Mouse (Mus musculus) testis, adult 2 months (tissue): ENCODE data around the gene Tspan7. TPM values are rescaled to one million over a fixed set of nuclear protein-coding genes. Genes with fewer than 3 reads are reported as not detected.
A peak's percentile ranks its signal among the peaks of the same experiment; 100 is the strongest.

Experiments
- H3K27ac ChIP-seq: fragments of 200-500 bp; 2 replicates; pipeline ENCODE4 v1.5.1; 2012; ENCODE audit warnings: low read depth, low read length; ENCODE audit not compliant: control insufficient read depth, insufficient read depth
- H3K27me3 ChIP-seq: fragments of 200-500 bp; 2 replicates; pipeline ENCODE4 v1.6.1; 2012; ENCODE audit warnings: mild to moderate bottlenecking, low read length, moderate library complexity; ENCODE audit not compliant: control insufficient read depth, insufficient read depth
- H3K36me3 ChIP-seq: fragments of 200-500 bp; 2 replicates; pipeline ENCODE4 v1.6.1; 2012; ENCODE audit warnings: mild to moderate bottlenecking, low read length; ENCODE audit not compliant: control insufficient read depth, insufficient read depth
- H3K4me1 ChIP-seq: fragments of 200-500 bp; 2 replicates; pipeline ENCODE4 v1.6.1; 2012; ENCODE audit warnings: low read length; ENCODE audit not compliant: control insufficient read depth, insufficient read depth
- H3K4me3 ChIP-seq: fragments of 200-500 bp; 2 replicates; pipeline ENCODE4 v1.5.1; 2012; ENCODE audit warnings: low read depth, mild to moderate bottlenecking, low read length, moderate library complexity, mixed read lengths; ENCODE audit not compliant: control insufficient read depth
- CTCF ChIP-seq: fragments of 200-500 bp; IDR thresholded peaks from 2 replicates; pipeline ENCODE4 v1.5.1; 2012; ENCODE audit warnings: low read depth, mild to moderate bottlenecking, inconsistent platforms, low read length, moderate library complexity; ENCODE audit not compliant: control insufficient read depth, insufficient read depth, insufficient replicate concordance
- POLR2A ChIP-seq: fragments of 200-500 bp; IDR thresholded peaks from 2 replicates; pipeline ENCODE4 v1.6.1; 2012; ENCODE audit warnings: low read depth, mild to moderate bottlenecking, inconsistent platforms, low read length, moderate library complexity; ENCODE audit not compliant: control insufficient read depth
- polyA plus RNA-seq: library from polyadenylated mRNA; depleted of rRNA; stranded (reverse); fragments of >200 nt; gene quantifications from 2 replicates; pipeline ENCODE4 v1.2.3, GENCODE M21; 2012; rRNA removed

The Tspan7 gene
- polyA plus RNA-seq, result 2.8 and 4.0 TPM in 2 replicates

- Histone ChIP-seq H3K4me1 (peaks cover 4% of the 10 kb centered on the region; the same call in 1 of the 2 replicates), H3K27me3 (no peaks in the 10 kb centered on the region), H3K4me3 (peak within 1 kb of the TSS; percentile 74), H3K27ac (no peak within 1 kb of the TSS), H3K36me3 (no peaks in the 10 kb centered on the region)
- TF ChIP-seq CTCF (no peak), POLR2A (no peak)
Observed at GRCm38 (mm10) chrX:10484872-10485569, at the start of gene Tspan7. Gene Tspan7 (plus strand): TSS chrX:10485158.

GRCm38 (mm10) chrX:10449323-10449980 lies 35.5 kb upstream of the Tspan7 start:
- H3K27me3 ChIP-seq, result no peaks in the 10 kb centered on the region
- H3K27ac ChIP-seq, result no peak overlapping the region
- TF ChIP-seq CTCF (no peak), POLR2A (no peak)
- no peaks in the 10 kb centered on the region for H3K36me3 ChIP-seq
- H3K4me3 ChIP-seq, result no peak overlapping the region
- no peaks in the 10 kb centered on the region for H3K4me1 ChIP-seq

- no peaks in the 10 kb centered on the region for H3K36me3 ChIP-seq
- TF ChIP-seq POLR2A, result no peak
- no peak for TF ChIP-seq CTCF
- H3K4me3 ChIP-seq, result no peak overlapping the region
- no peaks in the 10 kb centered on the region for H3K4me1 ChIP-seq
- no peak overlapping the region for H3K27ac ChIP-seq
- H3K27me3 ChIP-seq, result no peaks in the 10 kb centered on the region
Observed at GRCm38 (mm10) chrX:10450143-10451060, 34.6 kb upstream of the Tspan7 start.

- Histone ChIP-seq H3K36me3 (no peaks in the 10 kb centered on the region), H3K27me3 (no peaks in the 10 kb centered on the region), H3K27ac (no peak overlapping the region), H3K4me3 (no peak overlapping the region), H3K4me1 (no peaks in the 10 kb centered on the region)
- no peak for TF ChIP-seq POLR2A
- no peak for TF ChIP-seq CTCF
Observed at GRCm38 (mm10) chrX:10453798-10454197, 31.2 kb upstream of the Tspan7 start.

GRCm38 (mm10) chrX:10457256-10457655 lies 27.7 kb upstream of the Tspan7 start:
- no peak overlapping the region for H3K27ac ChIP-seq
- TF ChIP-seq CTCF, result no peak
- TF ChIP-seq POLR2A, result no peak
- H3K27me3 ChIP-seq, result no peaks in the 10 kb centered on the region
- H3K4me1 ChIP-seq, result no peaks in the 10 kb centered on the region
- no peaks in the 10 kb centered on the region for H3K36me3 ChIP-seq
- H3K4me3 ChIP-seq, result no peak overlapping the region

- Histone ChIP-seq H3K27ac (no peak overlapping the region), H3K36me3 (no peaks in the 10 kb centered on the region), H3K4me1 (no peaks in the 10 kb centered on the region), H3K4me3 (no peak overlapping the region), H3K27me3 (no peaks in the 10 kb centered on the region)
- TF ChIP-seq POLR2A (no peak), CTCF (no peak)
Observed at GRCm38 (mm10) chrX:10477088-10477487, 7.9 kb upstream of the Tspan7 start.
